Mouse (Mus musculus) ES-E14 (cell line): ENCODE data around the gene Ncam1.

ENCODE experiments used
- CHD2 ChIP-seq: IDR thresholded peaks from 2 replicates; pipeline ENCODE4 v1.6.1; 2014; ENCODE audit warnings: mild to moderate bottlenecking, low read depth, low read length, inconsistent platforms
- MAFK ChIP-seq: IDR thresholded peaks from 2 replicates; pipeline ENCODE4 v1.6.1; 2014; ENCODE audit warnings: mild to moderate bottlenecking, low read depth, low read length, inconsistent platforms; ENCODE audit not compliant: insufficient read depth
- ZC3H11A ChIP-seq: IDR thresholded peaks from 2 replicates; pipeline ENCODE4 v1.6.1; 2012; ENCODE audit warnings: low read depth, mild to moderate bottlenecking, inconsistent platforms, low read length, borderline replicate concordance

GRCm38 (mm10) chr9:49499878-49500277 lies 298.8 kb downstream of the Ncam1 start:
- TF ChIP-seq MAFK (no peak), ZC3H11A (no peak), CHD2 (no peak)
